Mouse (Mus musculus): Measurements from ENCODE around the gene Sox12. TPM values are rescaled to one million over a fixed set of nuclear protein-coding genes. Genes with fewer than 3 reads are reported as not detected.
"Not testable (repeated sequence)": the region's sequence is repeated elsewhere in the genome, so short reads cannot be mapped to it uniquely, and the experiment has no call there.

Gene Sox12
- polyA plus RNA-seq, 1 experiment = 7.8 TPM

DNA sequence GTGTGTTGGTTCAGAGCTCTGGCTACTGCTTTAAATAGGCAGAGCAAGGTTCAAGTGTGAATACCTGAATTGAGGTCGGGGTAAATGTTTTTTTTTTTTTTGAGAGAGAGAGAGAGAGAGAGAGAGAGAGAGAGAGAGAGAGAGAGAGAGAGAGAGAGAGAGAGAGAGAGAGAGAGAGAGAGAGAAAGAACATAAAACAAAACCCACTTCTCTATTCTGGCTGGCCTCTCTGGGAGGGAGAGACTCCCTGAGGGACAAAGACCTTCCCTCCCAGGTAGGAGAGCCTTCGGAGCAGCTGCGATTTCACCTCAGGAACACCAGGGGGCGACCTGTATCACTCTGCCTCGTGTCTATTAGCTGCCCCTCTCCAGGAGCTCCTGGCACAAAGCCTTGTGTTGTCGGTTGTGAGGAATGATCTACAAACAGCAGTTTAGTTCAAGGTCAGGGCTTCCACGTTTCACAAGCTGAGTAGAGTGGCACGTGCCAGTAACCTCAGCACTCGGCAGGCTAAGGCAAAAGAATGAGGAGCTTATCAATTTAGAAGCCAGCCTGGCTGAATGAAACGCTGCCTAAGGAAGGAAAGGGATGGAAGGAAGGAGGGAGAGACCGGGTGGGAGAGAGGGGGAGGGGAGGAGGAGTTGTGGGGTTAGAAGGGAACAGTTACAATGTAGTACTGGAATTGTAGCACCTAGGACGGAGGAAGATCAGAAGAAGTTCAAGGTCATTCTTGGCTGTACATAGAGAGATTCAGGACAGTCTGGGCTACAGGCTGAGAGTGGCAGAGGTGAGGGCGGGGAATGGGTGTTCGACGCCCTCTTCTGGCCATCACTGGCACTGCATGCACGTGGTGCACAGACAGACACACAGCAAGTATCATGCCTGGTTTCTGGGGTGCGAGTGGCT, 34.4 kb downstream of the Sox12 start:
- Histone ChIP-seq H3K27me3 (ENCODE audit: control insufficient read depth, insufficient read depth, insufficient read length) (no peaks in the 10 kb centered on the region), H3K4me3 (no peak overlapping the region), H3K4me2 (ENCODE audit: low read depth) (peak overlapping the region; percentile 62), H3K79me2 (ENCODE audit: control insufficient read depth, insufficient read depth) (no peaks in the 10 kb centered on the region), H3K36me3 (ENCODE audit: control insufficient read depth, insufficient read depth) (no peaks in the 10 kb centered on the region), H3ac (ENCODE audit: control insufficient read depth, insufficient read length) (no peak overlapping the region)
- TF ChIP-seq REST (IDR thresholded peaks at IDR 0.05; ENCODE audit: insufficient read depth, insufficient read length) (no peak), MYOD1 (IDR thresholded peaks at IDR 0.05; ENCODE audit: control insufficient read depth in 1 of 3, insufficient read length in 2 of 3, low read depth in 2 of 3) (no peak), MYOG (IDR thresholded peaks at IDR 0.05; ENCODE audit: control insufficient read depth in 1 of 3, insufficient read depth in 1 of 3, insufficient read length in 2 of 3, low read depth in 2 of 3) (no peak), POLR2AphosphoS2 (IDR thresholded peaks at IDR 0.05; ENCODE audit: insufficient read length, low read depth) (no peak), TCF3 (IDR thresholded peaks at IDR 0.05; ENCODE audit: insufficient read length, low read depth) (no peak), MAX (IDR thresholded peaks at IDR 0.05; ENCODE audit: low read depth) (no peak), CEBPB (IDR thresholded peaks at IDR 0.05; ENCODE audit: insufficient read depth, poor library complexity, severe bottlenecking) (no peak), TCF12 (IDR thresholded peaks at IDR 0.05; ENCODE audit: insufficient read depth, poor library complexity, severe bottlenecking) (no peak), USF1 (IDR thresholded peaks at IDR 0.05; ENCODE audit: low read depth) (no peak), POLR2A (IDR thresholded peaks at IDR 0.05; ENCODE audit: insufficient read length, low read depth) (no peak), E2F4 (IDR thresholded peaks at IDR 0.05; ENCODE audit: insufficient read depth) (no peak), SRF (IDR thresholded peaks at IDR 0.05; ENCODE audit: control insufficient read depth, insufficient read length, low read depth) (no peak)

DNA sequence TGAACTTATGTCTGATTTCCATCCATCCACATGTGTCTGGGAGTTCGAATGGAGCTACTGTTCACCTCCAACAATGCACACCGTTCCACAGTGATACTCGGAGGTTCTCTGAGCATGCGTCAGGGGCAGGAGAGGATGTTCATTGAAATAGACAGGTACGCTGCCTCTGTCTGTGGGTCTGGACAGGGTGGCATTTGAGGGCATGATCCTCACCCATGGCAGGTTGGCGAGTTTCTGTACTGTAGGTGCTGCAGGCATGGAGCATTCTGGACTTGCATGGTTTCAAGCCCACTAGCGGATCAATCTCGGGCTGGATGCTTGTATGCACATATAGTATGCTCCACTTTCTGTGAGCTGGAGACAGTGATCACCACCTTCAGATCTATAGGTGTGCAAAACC, 36.7 kb downstream of the Sox12 start:
- H3K4me3 ChIP-seq = no peak overlapping the region
- H3K79me2 ChIP-seq (ENCODE audit: control insufficient read depth, insufficient read depth) = no peaks in the 10 kb centered on the region
- TF ChIP-seq SRF (IDR thresholded peaks at IDR 0.05; ENCODE audit: control insufficient read depth, insufficient read length, low read depth) (no peak), E2F4 (IDR thresholded peaks at IDR 0.05; ENCODE audit: insufficient read depth) (no peak), POLR2A (IDR thresholded peaks at IDR 0.05; ENCODE audit: insufficient read length, low read depth) (no peak), MAX (IDR thresholded peaks at IDR 0.05; ENCODE audit: low read depth) (no peak), USF1 (IDR thresholded peaks at IDR 0.05; ENCODE audit: low read depth) (no peak), MYOG (IDR thresholded peaks at IDR 0.05; ENCODE audit: control insufficient read depth in 1 of 3, insufficient read depth in 1 of 3, insufficient read length in 2 of 3, low read depth in 2 of 3) (no peak), CEBPB (IDR thresholded peaks at IDR 0.05; ENCODE audit: insufficient read depth, poor library complexity, severe bottlenecking) (no peak), TCF12 (IDR thresholded peaks at IDR 0.05; ENCODE audit: insufficient read depth, poor library complexity, severe bottlenecking) (no peak), REST (IDR thresholded peaks at IDR 0.05; ENCODE audit: insufficient read depth, insufficient read length) (no peak)
- no peaks in the 10 kb centered on the region for H3K27me3 ChIP-seq (ENCODE audit: control insufficient read depth, insufficient read depth, insufficient read length)
- no peak overlapping the region for H3K4me2 ChIP-seq (ENCODE audit: low read depth)
- no peak overlapping the region for H3ac ChIP-seq (ENCODE audit: control insufficient read depth, insufficient read length)
- no peaks in the 10 kb centered on the region for H3K36me3 ChIP-seq (ENCODE audit: control insufficient read depth, insufficient read depth)

DNA sequence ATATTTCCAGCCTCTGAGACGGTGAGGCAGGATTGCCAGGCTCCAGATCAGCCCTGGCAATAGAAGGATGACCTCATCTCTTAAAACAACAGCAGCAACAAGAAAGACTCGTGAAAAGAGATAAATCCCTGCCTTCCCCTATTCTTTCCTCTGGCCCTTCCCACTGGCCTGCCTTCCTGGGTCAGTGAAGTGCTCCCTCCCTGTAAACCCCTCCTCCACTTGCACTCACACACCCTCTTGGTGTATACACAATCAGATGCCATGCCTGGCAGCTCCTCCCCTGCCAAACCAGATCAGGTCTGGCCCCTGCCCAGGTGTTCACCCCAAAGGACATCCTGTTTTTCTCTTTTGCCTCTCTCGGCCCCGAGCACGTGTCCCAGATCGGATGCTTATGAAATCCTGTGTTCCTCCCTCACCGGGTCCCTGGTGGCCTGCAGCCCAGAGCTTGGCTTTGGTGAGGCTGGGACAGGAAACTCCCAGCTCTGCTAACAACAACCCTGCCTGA, 37.5 kb downstream of the Sox12 start:
- Histone ChIP-seq H3K4me3 (no peak overlapping the region), H3K36me3 (ENCODE audit: control insufficient read depth, insufficient read depth) (no peaks in the 10 kb centered on the region), H3K4me2 (ENCODE audit: low read depth) (peak overlapping the region; percentile 27), H3K79me2 (ENCODE audit: control insufficient read depth, insufficient read depth) (no peaks in the 10 kb centered on the region), H3ac (ENCODE audit: control insufficient read depth, insufficient read length) (no peak overlapping the region), H3K27me3 (ENCODE audit: control insufficient read depth, insufficient read depth, insufficient read length) (no peaks in the 10 kb centered on the region)
- no peak for TF ChIP-seq E2F4 (IDR thresholded peaks at IDR 0.05; ENCODE audit: insufficient read depth)
- no peak for TF ChIP-seq MAX (IDR thresholded peaks at IDR 0.05; ENCODE audit: low read depth)
- TF ChIP-seq USF1 (IDR thresholded peaks at IDR 0.05; ENCODE audit: low read depth) = no peak
- TF ChIP-seq MYOG (IDR thresholded peaks at IDR 0.05; ENCODE audit: control insufficient read depth in 1 of 3, insufficient read depth in 1 of 3, insufficient read length in 2 of 3, low read depth in 2 of 3) = no peak
- TF ChIP-seq POLR2AphosphoS2 (IDR thresholded peaks at IDR 0.05; ENCODE audit: insufficient read length, low read depth) = no peak
- TF ChIP-seq MYOD1 (IDR thresholded peaks at IDR 0.05; ENCODE audit: control insufficient read depth in 1 of 3, insufficient read length in 2 of 3, low read depth in 2 of 3) = no peak
- no peak for TF ChIP-seq TCF3 (IDR thresholded peaks at IDR 0.05; ENCODE audit: insufficient read length, low read depth)
- no peak for TF ChIP-seq REST (IDR thresholded peaks at IDR 0.05; ENCODE audit: insufficient read depth, insufficient read length)

DNA sequence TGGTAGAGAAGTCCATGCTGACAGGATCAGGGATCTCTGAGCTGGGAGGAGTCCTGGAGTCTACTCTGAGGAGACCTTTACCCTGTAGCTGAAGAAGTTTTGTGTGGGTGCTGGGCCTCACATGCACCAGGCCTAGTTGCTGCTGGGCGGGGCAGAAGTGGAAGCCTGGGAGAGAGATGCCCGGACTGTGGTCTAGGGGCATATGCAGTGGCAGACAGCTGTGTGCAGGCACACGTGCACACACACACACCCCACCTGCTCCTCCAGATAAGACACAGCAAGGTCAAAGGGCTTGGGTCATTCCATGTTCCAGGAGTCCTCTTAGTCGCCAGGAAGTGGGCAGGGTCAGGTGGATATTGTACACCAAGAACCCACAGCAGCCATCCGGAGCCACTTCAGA, 38.2 kb downstream of the Sox12 start:
- H3K27me3 ChIP-seq (ENCODE audit: control insufficient read depth, insufficient read depth, insufficient read length) = no peaks in the 10 kb centered on the region
- TF ChIP-seq POLR2A (IDR thresholded peaks at IDR 0.05; ENCODE audit: insufficient read length, low read depth) (no peak), MAX (IDR thresholded peaks at IDR 0.05; ENCODE audit: low read depth) (no peak), MYOD1 (IDR thresholded peaks at IDR 0.05; ENCODE audit: control insufficient read depth in 1 of 3, insufficient read length in 2 of 3, low read depth in 2 of 3) (peak in 2 of 3 experiments; percentile 23 to 77), TCF3 (IDR thresholded peaks at IDR 0.05; ENCODE audit: insufficient read length, low read depth) (peak; percentile 62), MYOG (IDR thresholded peaks at IDR 0.05; ENCODE audit: control insufficient read depth in 1 of 3, insufficient read depth in 1 of 3, insufficient read length in 2 of 3, low read depth in 2 of 3) (peak in 1 of 3 experiments; percentile 92)

DNA sequence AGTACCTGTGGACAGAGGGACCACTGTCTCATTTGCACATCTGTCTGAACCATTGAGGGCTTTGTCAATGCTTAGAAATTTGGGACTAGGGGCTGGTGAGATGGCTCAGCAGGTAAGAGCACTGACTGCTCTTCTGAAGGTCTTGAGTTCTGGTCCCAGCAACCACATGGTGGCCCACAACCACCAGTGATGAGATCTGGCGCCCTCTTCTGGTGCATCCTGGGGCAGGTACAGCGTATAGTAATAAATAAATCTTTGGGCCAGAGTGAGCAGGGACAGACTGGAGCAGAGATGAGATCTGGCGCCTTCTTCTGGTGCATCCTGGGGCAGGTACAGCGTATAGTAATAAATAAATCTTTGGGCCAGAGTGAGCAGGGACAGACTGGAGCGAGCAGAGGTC, 38.9 kb downstream of the Sox12 start:
- not testable (repeated sequence) for H3K36me3 ChIP-seq (ENCODE audit: control insufficient read depth, insufficient read depth); H3K27me3 ChIP-seq (ENCODE audit: control insufficient read depth, insufficient read depth, insufficient read length); H3ac ChIP-seq (ENCODE audit: control insufficient read depth, insufficient read length); H3K4me3 ChIP-seq; H3K79me2 ChIP-seq (ENCODE audit: control insufficient read depth, insufficient read depth); H3K4me2 ChIP-seq (ENCODE audit: low read depth)

More for the DNA sequence above, 38.2 kb downstream of the Sox12 start:
- Histone ChIP-seq H3K79me2 (ENCODE audit: control insufficient read depth, insufficient read depth) (no peaks in the 10 kb centered on the region), H3K36me3 (ENCODE audit: control insufficient read depth, insufficient read depth) (no peaks in the 10 kb centered on the region), H3ac (ENCODE audit: control insufficient read depth, insufficient read length) (no peak overlapping the region), H3K4me2 (ENCODE audit: low read depth) (peak overlapping the region; percentile 31), H3K4me3 (no peak overlapping the region)
